Mouse (Mus musculus) lung, embryonic 15.5 days (tissue): Measurements from ENCODE around the gene Atp5l. TPM values are rescaled to one million over a fixed set of nuclear protein-coding genes. Genes with fewer than 3 reads are reported as not detected.
"Not testable (repeated sequence)": the region's sequence is repeated elsewhere in the genome, so short reads cannot be mapped to it uniquely, and the experiment has no call there.

Experiments
- ATAC-seq: fragments of 200-750 bp; cut with Nextera tagmentation; 2 replicates; pipeline ENCODE4 v1.8.0; 2017; ENCODE audit warnings: moderate number of reproducible peaks, borderline replicate concordance; ENCODE audit not compliant: low FRiP score, low TSS enrichment; ENCODE audit errors: extremely low read depth
- H3K27ac ChIP-seq: fragments of 300-500 bp; sonication (generic); 2 replicates; pipeline ENCODE4 v1.5.1; 2015; ENCODE audit warnings: moderate library complexity, mild to moderate bottlenecking, inconsistent platforms
- H3K27me3 ChIP-seq: fragments of 300-500 bp; sonication (generic); 2 replicates; pipeline ENCODE4 v1.6.1; 2015; ENCODE audit warnings: inconsistent platforms
- H3K36me3 ChIP-seq: fragments of 300-500 bp; sonication (generic); 2 replicates; pipeline ENCODE4 v1.6.1; 2015; ENCODE audit warnings: inconsistent platforms
- H3K4me1 ChIP-seq: fragments of 300-500 bp; sonication (generic); 2 replicates; pipeline ENCODE4 v1.6.1; 2015; ENCODE audit warnings: inconsistent platforms
- H3K4me2 ChIP-seq: fragments of 300-500 bp; sonication (generic); 2 replicates; pipeline ENCODE4 v1.6.1; 2015; ENCODE audit warnings: inconsistent platforms, mild to moderate bottlenecking, moderate library complexity
- H3K4me3 ChIP-seq: fragments of 300-500 bp; sonication (generic); 2 replicates; pipeline ENCODE4 v1.5.1; 2015; ENCODE audit warnings: mild to moderate bottlenecking, inconsistent platforms
- H3K9ac ChIP-seq: fragments of 300-500 bp; sonication (generic); 2 replicates; pipeline ENCODE4 v1.6.1; 2015; ENCODE audit warnings: inconsistent platforms
- H3K9me3 ChIP-seq: fragments of 300-500 bp; sonication (generic); 2 replicates; pipeline ENCODE4 v1.6.1; 2016; ENCODE audit warnings: inconsistent platforms
- WGBS: fragments of 180-500 bp; shearing (Covaris S2); methylation state at CpG from one replicate; pipeline ENCODE4 v1.1.7; 2015; 5-methylcytosine and 5-hydroxymethylcytosine counted together
- polyA plus RNA-seq: library from polyadenylated mRNA; unstranded; fragments of >200 nt; fragmentation: Nextera tagmentation; extraction: Ambion mirVana; gene quantifications from 2 replicates; pipeline ENCODE4 v1.2.1, GENCODE M21; 2015

Atp5l gene
- 636 and 712 TPM in 2 replicates for polyA plus RNA-seq

GRCm38 (mm10) chr9:44920374-44921122, at the start of gene Atp5l:
Atp5l (minus strand) TSS chr9:44920742.
- Histone ChIP-seq H3K9ac (peak within 1 kb of the TSS; percentile 97), H3K27ac (peak within 1 kb of the TSS; percentile 94), H3K9me3 (no peaks in the 10 kb centered on the region), H3K4me3 (peak within 1 kb of the TSS; percentile 92), H3K27me3 (no peaks in the 10 kb centered on the region), H3K36me3 (no peaks in the 10 kb centered on the region), H3K4me1 (peaks cover 19% of the 10 kb centered on the region), H3K4me2 (peak within 1 kb of the TSS; percentile 66)
- WGBS, result under 1% methylated on average over 48 of the region's 48 CpGs
- ATAC-seq, result peak; percentile 90

DNA sequence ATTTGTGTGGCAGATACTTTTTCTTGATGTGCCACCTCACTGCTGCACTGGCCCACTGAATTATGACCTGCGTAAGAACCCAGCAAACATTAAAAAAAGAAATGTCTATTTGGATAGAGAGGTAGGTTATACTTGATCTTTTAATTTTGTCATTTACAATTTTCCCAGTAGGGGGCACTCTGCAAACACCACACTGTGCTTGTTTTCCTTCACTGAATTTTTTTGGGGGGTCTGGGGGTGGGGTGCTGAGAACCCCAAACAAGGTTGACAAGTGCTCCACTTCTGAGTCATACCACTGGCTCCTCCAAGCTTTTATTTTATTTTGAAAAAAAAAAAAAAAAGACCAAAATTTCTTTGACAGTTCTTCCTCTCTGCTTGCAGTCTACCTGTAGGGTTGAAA, 48.9 kb upstream of the Atp5l start:
- Histone ChIP-seq H3K36me3 (no peaks in the 10 kb centered on the region), H3K9ac (no peak overlapping the region), H3K27ac (no peak overlapping the region), H3K4me1 (peaks cover 11% of the 10 kb centered on the region), H3K27me3 (peaks cover 5% of the 10 kb centered on the region), H3K9me3 (no peaks in the 10 kb centered on the region), H3K4me2 (no peak overlapping the region), H3K4me3 (no peak overlapping the region)
- ATAC-seq, result no peak
- WGBS, result 69% methylated on average over 1 of the region's 1 CpGs

DNA sequence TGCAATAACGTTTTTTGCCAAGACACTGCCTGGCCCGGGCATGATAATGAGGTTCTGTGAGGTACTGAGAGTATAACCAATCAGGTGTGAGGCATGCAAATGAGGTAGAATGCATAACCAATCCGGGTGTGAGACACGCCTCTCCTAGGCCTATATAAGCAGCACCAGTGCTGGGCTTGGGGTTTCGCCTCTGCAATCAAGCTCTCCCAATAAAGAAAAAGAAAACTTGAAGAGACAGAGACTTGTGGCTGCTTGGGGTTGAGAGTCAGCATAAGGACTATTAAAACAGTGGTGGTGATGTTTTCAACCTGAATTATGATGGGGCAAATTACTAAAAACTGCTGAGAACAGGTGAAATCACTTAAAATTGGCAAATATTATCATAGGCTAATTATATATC, 47.2 kb upstream of the Atp5l start:
- H3K4me3 ChIP-seq, result not testable (repeated sequence)
- 88% methylated on average over 5 of the region's 5 CpGs for WGBS

DNA sequence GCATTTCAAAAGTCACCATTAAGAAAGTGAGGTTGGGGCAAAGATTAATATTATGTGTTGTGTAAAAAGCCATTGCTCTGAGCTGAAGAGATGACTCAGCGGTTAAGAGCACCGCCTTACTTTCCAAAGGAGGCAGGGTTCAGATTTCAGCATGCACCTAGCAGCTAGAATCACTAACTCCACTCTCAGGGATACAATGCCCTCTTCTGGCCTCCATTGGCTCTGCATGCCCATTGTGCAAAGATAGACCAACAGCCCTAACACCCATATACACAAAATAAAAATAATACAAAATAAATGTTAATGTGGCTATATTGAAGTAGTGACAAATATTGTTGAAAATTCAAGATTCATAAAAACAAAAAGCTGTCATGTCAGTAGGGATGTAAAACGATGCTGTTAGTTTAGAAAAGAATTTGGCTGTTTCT, 46.3 kb upstream of the Atp5l start:
- peaks cover 17% of the 10 kb centered on the region for H3K4me1 ChIP-seq
- H3K36me3 ChIP-seq, result peaks cover 7% of the 10 kb centered on the region; the same call in 1 of the 2 replicates
- no peak overlapping the region for H3K27ac ChIP-seq
- H3K4me2 ChIP-seq, result no peak overlapping the region
- no peak overlapping the region for H3K4me3 ChIP-seq
- no peaks in the 10 kb centered on the region for H3K9me3 ChIP-seq
- peaks cover 5% of the 10 kb centered on the region for H3K27me3 ChIP-seq
- WGBS, result 25% methylated on average over 3 of the region's 3 CpGs
- no peak overlapping the region for H3K9ac ChIP-seq
- no peak for ATAC-seq

More for the DNA sequence above, 47.2 kb upstream of the Atp5l start:
- H3K9me3 ChIP-seq, H3K4me2 ChIP-seq, H3K27ac ChIP-seq, ATAC-seq, H3K9ac ChIP-seq, H3K27me3 ChIP-seq, H3K36me3 ChIP-seq: not testable (repeated sequence)
- H3K4me1 ChIP-seq, result peaks cover 17% of the 10 kb centered on the region

DNA sequence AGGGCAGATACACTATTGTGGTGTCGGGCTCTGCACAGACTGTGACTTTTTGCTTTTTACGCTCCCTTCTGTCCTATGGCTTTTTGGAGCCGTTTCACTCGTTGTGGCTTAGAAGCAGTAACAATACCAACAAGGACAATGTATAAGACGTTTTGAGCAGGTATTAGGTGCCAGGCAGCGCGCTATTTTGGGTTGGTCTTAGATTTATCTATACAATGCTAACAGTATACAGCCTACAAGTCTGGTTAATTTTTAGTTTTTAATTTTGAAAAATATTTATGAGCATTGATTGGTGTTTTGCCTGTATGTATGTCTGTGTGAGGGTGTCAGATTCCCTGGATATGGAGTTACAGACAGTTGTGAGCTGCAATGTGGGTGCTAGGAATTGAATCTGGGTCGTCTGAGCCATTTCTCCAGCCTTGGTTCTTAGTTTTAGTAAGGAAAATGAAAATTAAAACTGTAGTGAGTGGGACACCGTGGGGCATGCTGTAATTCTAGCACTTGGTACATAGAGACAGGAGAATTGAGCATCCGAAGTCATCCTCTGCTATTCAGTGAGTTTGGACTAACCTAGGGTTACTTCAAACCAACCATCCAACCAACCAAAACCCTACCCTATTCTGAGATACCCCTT, 45.4 kb upstream of the Atp5l start:
- Histone ChIP-seq H3K4me1 (peaks cover 17% of the 10 kb centered on the region), H3K27ac (0 out of 2 replicates have a peak overlapping the region, but pooled peaks have one; percentile 31), H3K4me2 (peak overlapping the region; percentile 84), H3K9ac (peak overlapping the region; percentile 36), H3K27me3 (peaks cover 5% of the 10 kb centered on the region), H3K4me3 (peak overlapping the region; percentile 69), H3K9me3 (no peaks in the 10 kb centered on the region), H3K36me3 (peaks cover 12% of the 10 kb centered on the region; the same call in 1 of the 2 replicates)
- 12% methylated on average over 10 of the region's 10 CpGs for WGBS
- 0 out of 2 replicates have a peak, but pooled peaks have one; percentile 2 for ATAC-seq

DNA sequence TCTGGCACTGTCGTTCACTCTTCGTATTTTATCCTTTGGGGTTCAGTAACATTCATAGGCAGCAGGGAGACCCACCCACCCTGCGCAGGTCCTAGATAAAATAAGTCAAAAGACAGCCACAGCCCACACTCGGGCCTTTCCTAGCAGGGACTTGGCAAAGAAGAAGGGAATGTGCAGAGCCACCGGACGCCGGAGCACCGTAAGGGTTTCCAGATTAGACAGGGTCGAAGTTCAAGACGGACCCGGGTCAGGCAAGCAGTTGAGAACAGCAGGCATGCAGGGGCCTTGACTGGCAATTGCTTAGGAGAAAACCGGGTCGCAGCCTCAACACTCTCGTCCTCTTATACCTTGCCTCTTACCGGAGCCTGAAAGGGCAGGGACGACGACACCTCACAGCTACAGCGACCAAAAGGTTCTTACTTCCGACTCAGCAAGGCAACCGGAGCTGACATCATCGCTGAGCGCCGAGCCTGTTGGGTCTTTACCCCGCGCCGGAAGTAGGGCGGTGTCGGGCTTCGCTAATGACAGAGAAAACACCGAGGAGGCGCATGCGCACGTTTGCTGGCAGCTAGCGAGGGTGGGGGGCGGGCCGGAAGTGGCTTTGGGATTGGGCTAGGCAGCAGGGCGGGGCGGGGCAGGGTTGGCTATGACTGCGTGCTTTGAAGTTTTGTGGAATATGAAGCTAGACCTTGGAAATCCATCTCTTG, 44.7 kb upstream of the Atp5l start, which contains the start of gene Ube4a:
Gene Ube4a, minus strand, starts transcription at position 475 of the 707 bp plus-strand sequence.
- H3K27ac ChIP-seq, result 0 out of 2 replicates have a peak within 1 kb of the TSS, but pooled peaks have one; percentile 31
- H3K9me3 ChIP-seq, result no peaks in the 10 kb centered on the region
- H3K4me3 ChIP-seq, result peak within 1 kb of the TSS; percentile 69
- H3K4me2 ChIP-seq, result peak within 1 kb of the TSS; percentile 84
- peaks cover 14% of the 10 kb centered on the region; the same call in 1 of the 2 replicates for H3K36me3 ChIP-seq
- H3K27me3 ChIP-seq, result peaks cover 3% of the 10 kb centered on the region
- H3K9ac ChIP-seq, result peak within 1 kb of the TSS; percentile 59
- under 1% methylated on average over 39 of the region's 39 CpGs for WGBS
- peaks cover 17% of the 10 kb centered on the region for H3K4me1 ChIP-seq
- peak; percentile 97 for ATAC-seq

DNA sequence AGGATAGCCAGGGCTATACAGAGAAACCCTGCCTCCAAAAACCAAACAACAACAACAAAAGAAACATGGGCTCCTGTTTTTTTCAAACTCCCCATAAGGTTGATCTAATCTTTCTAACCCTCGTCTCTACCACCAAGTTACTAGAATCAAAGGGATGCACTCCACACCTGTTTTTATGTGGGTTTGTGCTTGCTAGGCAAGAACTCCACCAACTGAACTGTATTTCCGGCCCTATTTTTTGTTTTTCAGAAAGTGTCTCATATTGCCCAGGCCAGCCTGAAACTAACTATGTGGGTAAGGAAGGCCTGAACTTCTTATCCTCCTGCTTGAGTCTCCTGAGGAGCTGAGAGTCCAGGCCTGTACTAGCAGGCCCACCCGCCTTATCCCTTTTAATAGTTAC, 33.9 kb upstream of the Atp5l start:
- 84% methylated on average over 3 of the region's 3 CpGs for WGBS
- no peak overlapping the region for H3K27ac ChIP-seq
- ATAC-seq, result no peak
- no peak overlapping the region for H3K4me3 ChIP-seq
- H3K9me3 ChIP-seq, result no peaks in the 10 kb centered on the region
- peaks cover 68% of the 10 kb centered on the region for H3K36me3 ChIP-seq
- H3K4me2 ChIP-seq, result no peak overlapping the region
- no peaks in the 10 kb centered on the region for H3K27me3 ChIP-seq
- H3K4me1 ChIP-seq, result no peaks in the 10 kb centered on the region
- no peak overlapping the region for H3K9ac ChIP-seq

GRCm38 (mm10) chr9:44947836-44948235, 27.3 kb upstream of the Atp5l start:
- peaks cover 84% of the 10 kb centered on the region for H3K36me3 ChIP-seq

GRCm38 (mm10) chr9:44946185-44946695, 25.7 kb upstream of the Atp5l start:
- 91% methylated on average over 7 of the region's 7 CpGs for WGBS
- H3K36me3 ChIP-seq, result peaks cover 89% of the 10 kb centered on the region
- H3K27ac ChIP-seq, result no peak overlapping the region
- no peaks in the 10 kb centered on the region for H3K4me1 ChIP-seq
- no peak overlapping the region for H3K4me2 ChIP-seq
- no peak overlapping the region for H3K9ac ChIP-seq
- no peaks in the 10 kb centered on the region for H3K27me3 ChIP-seq
- no peaks in the 10 kb centered on the region for H3K9me3 ChIP-seq
- ATAC-seq, result no peak
- H3K4me3 ChIP-seq, result no peak overlapping the region

More at GRCm38 (mm10) chr9:44947836-44948235, 27.3 kb upstream of the Atp5l start:
- H3K4me3 ChIP-seq, result no peak overlapping the region
- no peaks in the 10 kb centered on the region for H3K27me3 ChIP-seq
- H3K4me1 ChIP-seq, result no peaks in the 10 kb centered on the region
- WGBS, result 89% methylated on average over 5 of the region's 5 CpGs
- H3K9ac ChIP-seq, result no peak overlapping the region
- no peak overlapping the region for H3K4me2 ChIP-seq
- H3K27ac ChIP-seq, result no peak overlapping the region
- no peak for ATAC-seq
- no peaks in the 10 kb centered on the region for H3K9me3 ChIP-seq

DNA sequence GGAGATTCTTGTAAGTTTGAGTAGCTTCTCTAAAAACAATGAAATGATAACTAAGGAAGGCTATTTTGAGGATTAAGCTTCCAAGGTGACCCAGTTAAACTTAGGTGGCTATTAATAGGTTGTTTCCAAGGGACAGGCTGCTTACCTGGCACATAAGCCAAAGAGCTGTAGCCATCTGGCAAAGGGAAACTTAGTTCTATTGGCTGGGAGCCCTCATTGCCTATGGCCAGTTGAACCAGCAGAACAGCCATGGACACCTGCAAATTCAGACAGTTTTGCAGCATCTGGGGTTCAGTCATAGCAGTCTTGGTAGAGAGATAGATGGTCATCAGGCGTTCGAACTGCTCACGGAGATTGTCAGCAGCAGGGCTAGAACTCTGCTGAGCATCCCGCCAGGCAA, 21.9 kb upstream of the Atp5l start:
- no peak for ATAC-seq
- Histone ChIP-seq H3K27me3 (no peaks in the 10 kb centered on the region), H3K9me3 (no peaks in the 10 kb centered on the region), H3K4me3 (no peak overlapping the region), H3K9ac (no peak overlapping the region), H3K4me1 (no peaks in the 10 kb centered on the region), H3K27ac (no peak overlapping the region), H3K4me2 (no peak overlapping the region), H3K36me3 (peaks cover 83% of the 10 kb centered on the region)
- WGBS, result 89% methylated on average over 4 of the region's 4 CpGs

GRCm38 (mm10) chr9:44941756-44942155, 21.2 kb upstream of the Atp5l start:
- no peak overlapping the region for H3K9ac ChIP-seq
- no peak for ATAC-seq
- WGBS, result 80% methylated on average over 4 of the region's 4 CpGs
- no peak overlapping the region for H3K4me3 ChIP-seq
- no peaks in the 10 kb centered on the region for H3K9me3 ChIP-seq
- H3K4me2 ChIP-seq, result no peak overlapping the region
- H3K4me1 ChIP-seq, result no peaks in the 10 kb centered on the region
- H3K36me3 ChIP-seq, result peaks cover 86% of the 10 kb centered on the region
- no peaks in the 10 kb centered on the region for H3K27me3 ChIP-seq
- no peak overlapping the region for H3K27ac ChIP-seq
